Comparison of ENCODE assay signal across 17 mouse cellular contexts in genomic region chr1:91981381-91981780, GRCm38 (mm10).
DNase-seq lines count a peak whose midpoint lies in the region; ATAC-seq lines count a peak whose summit lies in the region.
"Had no signal": no experiment of that assay in that cellular context is flagged by ENCODE, and none has a peak within 500 bp of the region (broad histone marks: within the 10 kb centered on the region; RNA-seq: fewer than 3 reads in every experiment).

No protein-coding gene starts in this region.

- 0 out of 2 replicates have a peak, but pooled peaks cover 4% of the 10 kb centered on the region for H3K4me1 ChIP-seq in heart, embryonic 16.5 days (ENCODE audit: control insufficient read depth, insufficient read depth, low read length)
- peaks cover 6% of the 10 kb centered on the region for H3K4me1 ChIP-seq in midbrain, embryonic 14.5 days (ENCODE audit: control insufficient read depth, insufficient read depth, low read length)
- H3K4me1 ChIP-seq in midbrain, embryonic 13.5 days (replicated peaks) = peaks cover 9% of the 10 kb centered on the region
- H3K4me1 ChIP-seq: liver, embryonic 13.5 days had no signal

- H3K27me3 ChIP-seq in heart, embryonic 16.5 days (ENCODE audit: control insufficient read depth, insufficient read depth, low read length) = no peaks in the 10 kb centered on the region
- H3K27me3 ChIP-seq in midbrain, embryonic 14.5 days (ENCODE audit: control insufficient read depth, insufficient read depth, low read length) = no peaks in the 10 kb centered on the region
- H3K27me3 ChIP-seq in midbrain, embryonic 13.5 days = no peaks in the 10 kb centered on the region
- H3K27me3 ChIP-seq: liver, embryonic 13.5 days; midbrain, embryonic 12.5 days had no signal

- H3K4me2 ChIP-seq in heart, embryonic 16.5 days (ENCODE audit: low read depth, low read length) = no peak overlapping the region
- H3K4me2 ChIP-seq in midbrain, embryonic 14.5 days (ENCODE audit: low read length) = no peak overlapping the region
- H3K4me2 ChIP-seq in midbrain, embryonic 13.5 days (replicated peaks) = no peak overlapping the region
- H3K4me2 ChIP-seq: liver, embryonic 13.5 days; midbrain, embryonic 12.5 days had no signal

- no peak overlapping the region for H3K27ac ChIP-seq in heart, embryonic 16.5 days (ENCODE audit: low read length)
- no peak overlapping the region for H3K27ac ChIP-seq in midbrain, embryonic 14.5 days (replicated peaks; ENCODE audit: low read depth, low read length)
- H3K27ac ChIP-seq in midbrain, embryonic 13.5 days = no peak overlapping the region
- H3K27ac ChIP-seq: liver, embryonic 13.5 days; midbrain, embryonic 12.5 days had no signal

- peak; percentile 55; the same call in 1 of the 2 replicates for ATAC-seq in heart, embryonic 16.5 days (replicated peaks; ENCODE audit: extremely low read depth, insufficient read depth, low FRiP score)
- ATAC-seq in midbrain, embryonic 14.5 days (ENCODE audit: low FRiP score, low TSS enrichment) = no peak
- no peak for ATAC-seq in midbrain, embryonic 13.5 days

- H3K36me3 ChIP-seq in heart, embryonic 16.5 days (ENCODE audit: control insufficient read depth, insufficient read depth) = peaks cover 10% of the 10 kb centered on the region
- H3K36me3 ChIP-seq in midbrain, embryonic 14.5 days (ENCODE audit: control insufficient read depth, insufficient read depth, low read length) = peaks cover 71% of the 10 kb centered on the region
- peaks cover 66% of the 10 kb centered on the region for H3K36me3 ChIP-seq in midbrain, embryonic 13.5 days

- H3K4me3 ChIP-seq in heart, embryonic 16.5 days (ENCODE audit: low read length) = no peak overlapping the region
- H3K4me3 ChIP-seq in midbrain, embryonic 14.5 days (replicated peaks; ENCODE audit: low read depth, low read length) = no peak overlapping the region
- no peak overlapping the region for H3K4me3 ChIP-seq in midbrain, embryonic 13.5 days (replicated peaks)
- H3K4me3 ChIP-seq: liver, embryonic 13.5 days; midbrain, embryonic 12.5 days had no signal

- WGBS in heart, embryonic 16.5 days = 31% methylated on average over 1 of the region's 1 CpGs
- 78% methylated on average over 1 of the region's 1 CpGs for WGBS in midbrain, embryonic 14.5 days
- 89% methylated on average over 1 of the region's 1 CpGs for WGBS in midbrain, embryonic 13.5 days

- no peak for DNase-seq in heart, adult 9 months (ENCODE audit: low spot score in 2 of 2)
- DNase-seq in kidney, postnatal 14 days = peak; percentile 29
- DNase-seq in kidney, adult 9 months = no peak
- peak; percentile 10 for DNase-seq in midbrain, embryonic 14.5 days
- peak; percentile 42 for DNase-seq in right cerebral cortex, postnatal 4 days
- DNase-seq: adrenal gland, postnatal 25 days; cerebellum, postnatal 25 days; gastrocnemius, postnatal 10 days; kidney, adult 11 months; layer of hippocampus, adult 9-11 months; liver, embryonic 13.5 days; lung, postnatal 4 days; thymus, adult 18-20 months had no signal

- H3K9ac ChIP-seq in heart, embryonic 16.5 days (ENCODE audit: low read length) = no peak overlapping the region
- H3K9ac ChIP-seq in midbrain, embryonic 14.5 days (replicated peaks; ENCODE audit: low read length) = no peak overlapping the region
- no peak overlapping the region for H3K9ac ChIP-seq in midbrain, embryonic 13.5 days (replicated peaks)
- H3K9ac ChIP-seq: liver, embryonic 13.5 days; midbrain, embryonic 12.5 days had no signal

- no peaks in the 10 kb centered on the region for H3K9me3 ChIP-seq in heart, embryonic 16.5 days (replicated peaks; ENCODE audit: control insufficient read depth, low read length)
- H3K9me3 ChIP-seq in midbrain, embryonic 14.5 days (ENCODE audit: control insufficient read depth, low read length) = no peaks in the 10 kb centered on the region
- no peaks in the 10 kb centered on the region for H3K9me3 ChIP-seq in midbrain, embryonic 13.5 days
- H3K9me3 ChIP-seq: G1E; liver, embryonic 13.5 days; midbrain, embryonic 12.5 days had no signal

Comparison
In these comparisons a context has a peak if more than half of its experiments do, and no peak if none do; other contexts are left out.
1. DNase-seq: peak in kidney, postnatal 14 days (single experiment), midbrain, embryonic 14.5 days (single experiment) and right cerebral cortex, postnatal 4 days (single experiment); none in heart, adult 9 months (0 of 2) and kidney, adult 9 months (single experiment).